Mouse (Mus musculus) inflammation-experienced regulatory T-cells, adult 16 weeks (primary cell): ENCODE measurements around the gene Znhit2. TPM values are rescaled to one million over a fixed set of nuclear protein-coding genes. Genes with fewer than 3 reads are reported as not detected.

Experiments
- polyA plus RNA-seq: library from polyadenylated mRNA; unstranded; fragments of 100-300 nt; shearing (Covaris generic); gene quantifications from one replicate; pipeline ENCODE4 v1.2.1, GENCODE M21; 2017

Gene Znhit2
- 10.9 TPM for polyA plus RNA-seq

GRCm38 (mm10) chr19:6061021-6061533, at the start of gene Znhit2:
TSS of gene Znhit2 (plus strand) at chr19:6061192.

GRCm38 (mm10) chr19:6015511-6016315, 45.3 kb upstream of the Znhit2 start, which contains the start of gene Capn1:
TSS of gene Capn1 (minus strand) at chr19:6015897.

GRCm38 (mm10) chr19:6046294-6047153, 14.5 kb upstream of the Znhit2 start, which contains the start of gene Syvn1:
TSS of gene Syvn1 (plus strand) at chr19:6046576.

GRCm38 (mm10) chr19:6057313-6058096, 3.5 kb upstream of the Znhit2 start, which contains the start of the genes Mrpl49 and Fau:
TSS of gene Mrpl49 (minus strand) at chr19:6057785.
TSS of gene Fau (plus strand) at chr19:6057844.

GRCm38 (mm10) chr19:6067724-6068415, 6.9 kb downstream of the Znhit2 start, which contains the start of gene Tm7sf2:
TSS of gene Tm7sf2 (minus strand) at chr19:6068373.

GRCm38 (mm10) chr19:6076564-6077393, 15.8 kb downstream of the Znhit2 start, which contains the start of gene Vps51:
TSS of gene Vps51 (minus strand) at chr19:6077231.

GRCm38 (mm10) chr19:6079983-6080480, 19.0 kb downstream of the Znhit2 start, which contains the start of gene Tmem262:
TSS of gene Tmem262 (plus strand) at chr19:6080033.

GRCm38 (mm10) chr19:6082156-6082555, 21.2 kb downstream of the Znhit2 start, which contains the start of gene Gm28374:
TSS of gene Gm28374 (minus strand) at chr19:6082256.

GRCm38 (mm10) chr19:6084478-6085248, 23.7 kb downstream of the Znhit2 start, which contains the start of the genes Zfpl1 and Cdca5:
TSS of gene Zfpl1 (minus strand) at chr19:6084956.
TSS of gene Cdca5 (plus strand) at chr19:6084983.

GRCm38 (mm10) chr19:6094119-6094518, 33.1 kb downstream of the Znhit2 start, which contains the start of gene AC131692.1:
TSS of gene AC131692.1 (plus strand) at chr19:6094419.

GRCm38 (mm10) chr19:6105586-6105985, 44.6 kb downstream of the Znhit2 start, which contains the start of gene Naaladl1:
TSS of gene Naaladl1 (plus strand) at chr19:6105782.

Other genes starting within 250 kb of the Znhit2 start
- 341 TPM for gene Frmd8, start 185.9 kb upstream of the Znhit2 start, polyA plus RNA-seq
- gene Slc25a45, start 183.4 kb upstream of the Znhit2 start, polyA plus RNA-seq = 49.6 TPM
- 0.65 TPM for gene Tigd3, start 167.0 kb upstream of the Znhit2 start, polyA plus RNA-seq
- 210 TPM for gene Dpf2, start 148.2 kb upstream of the Znhit2 start, polyA plus RNA-seq
- 0.34 TPM for gene Cdc42ep2, start 136.4 kb upstream of the Znhit2 start, polyA plus RNA-seq
- 56.4 TPM for gene Pola2, start 97.0 kb upstream of the Znhit2 start, polyA plus RNA-seq
- not detected for gene Slc22a20, start 75.0 kb upstream of the Znhit2 start, polyA plus RNA-seq
- 71.0 TPM for gene Capn1, start 45.3 kb upstream of the Znhit2 start, polyA plus RNA-seq
- gene Syvn1, start 14.6 kb upstream of the Znhit2 start, polyA plus RNA-seq = 63.0 TPM
- gene Mrpl49, start 3.4 kb upstream of the Znhit2 start, polyA plus RNA-seq = 56.0 TPM
- 820 TPM for gene Fau, start 3.3 kb upstream of the Znhit2 start, polyA plus RNA-seq
- 20.5 TPM for gene Tm7sf2, start 7.2 kb downstream of the Znhit2 start, polyA plus RNA-seq
- 98.9 TPM for gene Vps51, start 16.0 kb downstream of the Znhit2 start, polyA plus RNA-seq
- not detected for gene Tmem262, start 18.8 kb downstream of the Znhit2 start, polyA plus RNA-seq
- 0.73 TPM for gene Gm28374, start 21.1 kb downstream of the Znhit2 start, polyA plus RNA-seq
- gene Zfpl1, start 23.8 kb downstream of the Znhit2 start, polyA plus RNA-seq = 53.7 TPM
- gene Cdca5, start 23.8 kb downstream of the Znhit2 start, polyA plus RNA-seq = 5.6 TPM
- not detected for gene AC131692.1, start 33.2 kb downstream of the Znhit2 start, polyA plus RNA-seq
- not detected for gene Naaladl1, start 44.6 kb downstream of the Znhit2 start, polyA plus RNA-seq
- gene Sac3d1, start 57.5 kb downstream of the Znhit2 start, polyA plus RNA-seq = 2.7 TPM
- 43.1 TPM for gene Snx15, start 67.1 kb downstream of the Znhit2 start, polyA plus RNA-seq
- gene Batf2, start 79.8 kb downstream of the Znhit2 start, polyA plus RNA-seq = not detected
- 25.0 TPM for gene Arl2, start 80.4 kb downstream of the Znhit2 start, polyA plus RNA-seq
- gene Majin, start 123.2 kb downstream of the Znhit2 start, polyA plus RNA-seq = 0.28 TPM
- not detected for gene Gpha2, start 165.2 kb downstream of the Znhit2 start, polyA plus RNA-seq
- gene Ppp2r5b, start 174.7 kb downstream of the Znhit2 start, polyA plus RNA-seq = 14.8 TPM
- gene Atg2a, start 180.5 kb downstream of the Znhit2 start, polyA plus RNA-seq = 48.1 TPM
- 25.5 TPM for gene Ehd1, start 215.5 kb downstream of the Znhit2 start, polyA plus RNA-seq
- gene Cdc42bpg, start 245.3 kb downstream of the Znhit2 start, polyA plus RNA-seq = 0.37 TPM